Mouse (Mus musculus): ENCODE measurements around the gene Ablim2. TPM values are rescaled to one million over a fixed set of nuclear protein-coding genes. Genes with fewer than 3 reads are reported as not detected.

Ablim2 gene
- polyA plus RNA-seq, 1 experiment from 2014 or later = 1.3 TPM

DNA sequence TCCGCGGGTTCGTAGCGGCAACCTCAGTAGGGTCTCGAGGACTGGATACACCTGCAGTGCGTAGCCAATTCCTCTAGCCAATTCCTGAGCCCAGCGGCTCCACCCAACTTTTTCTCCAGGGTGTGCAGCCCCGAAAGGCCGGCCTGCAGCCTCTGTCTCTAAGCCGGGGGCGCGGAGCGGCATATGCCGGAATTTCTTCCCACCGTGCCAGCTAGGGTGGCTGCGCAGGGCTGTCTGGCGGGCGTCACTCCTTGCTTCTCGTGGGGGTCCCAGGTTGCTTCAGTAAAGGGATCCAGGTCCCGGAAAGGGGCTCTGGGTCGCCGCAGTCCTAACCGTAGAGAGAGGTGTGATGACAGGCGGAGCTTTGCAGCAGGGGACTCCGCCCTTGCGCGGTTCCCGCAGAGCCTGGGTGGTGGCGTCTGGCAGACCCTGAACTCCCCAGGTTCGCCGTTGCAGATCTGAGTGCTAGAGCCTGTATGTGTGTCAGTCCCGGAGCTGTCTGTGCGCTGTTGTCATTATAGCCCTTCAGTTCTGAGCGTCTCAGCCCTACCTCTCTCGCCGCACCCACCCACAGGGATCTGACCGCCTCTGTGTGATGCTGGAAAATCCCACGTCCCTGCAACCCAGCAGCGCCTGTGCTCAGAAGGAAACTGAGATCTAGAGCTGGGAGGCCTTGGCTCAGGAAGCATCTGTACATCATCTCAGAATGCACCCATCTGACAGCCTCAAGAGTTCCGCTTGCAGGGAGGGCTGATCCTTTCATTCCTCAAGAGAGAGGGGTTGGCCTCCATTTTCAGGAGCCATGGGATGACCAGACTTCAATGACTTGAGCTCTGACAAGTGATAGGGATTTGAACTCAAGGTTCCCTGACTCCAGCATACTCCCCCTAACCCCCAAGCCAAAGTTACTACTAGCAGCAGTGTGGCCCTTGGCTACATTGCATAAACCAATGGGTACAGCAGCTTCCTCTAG is 687 bp downstream of the Ablim2 start:
- no peak overlapping the region for H3K27ac ChIP-seq
- H3K4me3 ChIP-seq (replicated peaks) = peak overlapping the region; percentile 56
- WGBS = 1% methylated on average over 40 of the region's 40 CpGs
- H3K9me3 ChIP-seq = no peaks in the 10 kb centered on the region
- peaks cover 15% of the 10 kb centered on the region for H3K4me1 ChIP-seq
- peak; percentile 4; the same call in 1 of the 2 replicates for ATAC-seq (ENCODE audit: low FRiP score)
- no peaks in the 10 kb centered on the region for H3K36me3 ChIP-seq (replicated peaks)
- H3K4me2 ChIP-seq = peak overlapping the region; percentile 96
- peak overlapping the region; percentile 50 for H3K9ac ChIP-seq
- H3K27me3 ChIP-seq = peaks cover 63% of the 10 kb centered on the region

DNA sequence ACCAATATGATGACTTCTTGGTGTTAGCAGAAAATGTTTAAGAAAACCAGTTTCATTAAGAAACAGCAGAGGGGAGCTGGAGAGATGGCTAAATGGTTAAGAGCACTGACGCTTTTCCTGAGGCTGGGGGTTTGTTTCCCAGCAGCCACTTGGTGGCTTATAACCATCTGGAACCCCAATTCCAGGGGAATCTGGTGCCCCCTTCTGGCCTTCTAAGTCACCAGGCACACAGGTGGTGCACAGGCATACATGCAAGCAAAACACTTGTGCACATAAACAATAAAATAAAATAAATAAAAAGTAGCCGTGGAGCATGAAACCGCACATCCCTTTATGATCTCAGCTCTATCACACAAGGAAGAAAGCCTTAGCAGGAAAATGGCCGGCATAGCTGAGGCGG is 3.6 kb downstream of the Ablim2 start:
- no peak overlapping the region for H3K27ac ChIP-seq
- H3K9me3 ChIP-seq = no peaks in the 10 kb centered on the region
- H3K27me3 ChIP-seq = peaks cover 55% of the 10 kb centered on the region
- no peaks in the 10 kb centered on the region for H3K36me3 ChIP-seq (replicated peaks)
- no peak overlapping the region for H3K4me2 ChIP-seq
- H3K4me1 ChIP-seq = peaks cover 15% of the 10 kb centered on the region
- H3K4me3 ChIP-seq (replicated peaks) = no peak overlapping the region
- no peak overlapping the region for H3K9ac ChIP-seq
- ATAC-seq (ENCODE audit: low FRiP score) = no peak
- WGBS = 73% methylated on average over 5 of the region's 5 CpGs

DNA sequence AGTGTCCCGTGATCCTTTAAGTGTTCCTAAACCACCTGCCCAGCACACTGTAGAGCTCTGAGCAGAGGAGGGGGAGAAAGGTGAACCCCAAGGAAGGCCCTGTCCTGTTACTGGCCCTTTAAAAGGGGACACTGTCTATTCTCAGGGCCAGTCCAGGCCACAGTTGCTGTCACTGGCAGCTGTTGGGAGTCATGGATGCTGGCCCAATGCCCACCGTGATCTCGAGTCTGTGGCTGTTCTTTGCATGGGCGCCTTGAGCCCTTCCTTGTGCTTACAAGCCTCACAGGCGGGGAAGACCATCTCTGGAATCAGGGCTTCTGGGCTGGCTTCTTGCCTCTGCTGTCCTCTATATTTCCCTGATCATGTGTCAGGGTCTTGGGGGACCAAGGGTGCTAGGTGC is 4.7 kb downstream of the Ablim2 start:
- WGBS = 81% methylated on average over 5 of the region's 5 CpGs
- Histone ChIP-seq H3K9ac (no peak overlapping the region), H3K27ac (no peak overlapping the region), H3K4me2 (no peak overlapping the region), H3K27me3 (peaks cover 46% of the 10 kb centered on the region), H3K4me1 (peaks cover 9% of the 10 kb centered on the region), H3K36me3 (replicated peaks) (no peaks in the 10 kb centered on the region), H3K9me3 (no peaks in the 10 kb centered on the region), H3K4me3 (replicated peaks) (no peak overlapping the region)
- no peak for ATAC-seq (ENCODE audit: low FRiP score)

DNA sequence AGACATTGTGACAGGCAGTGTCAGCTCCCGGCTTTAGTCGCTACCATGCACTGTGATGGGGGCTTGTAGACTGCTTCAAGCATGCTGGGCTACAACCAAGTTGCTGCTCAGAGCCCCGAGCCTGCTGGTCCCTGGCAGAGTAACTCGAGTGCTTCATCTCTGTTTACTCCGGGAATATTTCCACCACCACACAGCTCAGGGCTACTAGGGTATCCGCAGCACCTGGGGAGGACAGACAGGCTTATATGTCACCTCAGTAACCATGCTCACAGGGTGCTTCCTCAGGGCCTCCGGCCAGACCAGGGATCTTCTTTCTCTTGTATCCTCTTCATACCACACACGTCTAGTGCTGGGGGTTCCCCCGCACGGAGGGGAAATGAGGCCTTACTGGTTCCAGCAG is 5.2 kb downstream of the Ablim2 start:
- Histone ChIP-seq H3K4me3 (replicated peaks) (no peak overlapping the region), H3K9ac (no peak overlapping the region), H3K27ac (no peak overlapping the region), H3K36me3 (replicated peaks) (no peaks in the 10 kb centered on the region), H3K27me3 (peaks cover 45% of the 10 kb centered on the region), H3K4me1 (peaks cover 8% of the 10 kb centered on the region), H3K4me2 (no peak overlapping the region), H3K9me3 (no peaks in the 10 kb centered on the region)
- WGBS = 81% methylated on average over 10 of the region's 10 CpGs
- ATAC-seq (ENCODE audit: low FRiP score) = no peak

DNA sequence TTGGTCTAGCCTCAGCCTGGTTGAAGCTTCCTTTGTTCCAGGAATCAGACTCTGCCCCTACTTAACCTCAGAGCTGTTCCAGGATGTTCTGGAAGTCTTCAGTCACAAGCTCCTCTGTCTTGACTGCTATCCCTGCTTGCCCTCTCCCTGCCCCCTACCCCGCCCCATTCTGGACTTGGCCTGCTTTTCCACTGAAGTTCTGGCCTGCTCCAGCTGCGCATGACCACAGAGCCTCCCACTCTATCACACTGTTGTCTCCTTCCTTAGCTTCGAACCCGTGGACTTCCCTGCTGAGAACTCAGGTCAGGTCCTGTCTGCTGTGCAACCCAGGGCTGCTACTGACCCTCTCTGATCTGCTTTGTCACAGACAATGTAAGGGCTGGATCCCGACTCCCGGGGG is 8.2 kb downstream of the Ablim2 start:
- H3K4me2 ChIP-seq = no peak overlapping the region
- WGBS = 83% methylated on average over 6 of the region's 6 CpGs

DNA sequence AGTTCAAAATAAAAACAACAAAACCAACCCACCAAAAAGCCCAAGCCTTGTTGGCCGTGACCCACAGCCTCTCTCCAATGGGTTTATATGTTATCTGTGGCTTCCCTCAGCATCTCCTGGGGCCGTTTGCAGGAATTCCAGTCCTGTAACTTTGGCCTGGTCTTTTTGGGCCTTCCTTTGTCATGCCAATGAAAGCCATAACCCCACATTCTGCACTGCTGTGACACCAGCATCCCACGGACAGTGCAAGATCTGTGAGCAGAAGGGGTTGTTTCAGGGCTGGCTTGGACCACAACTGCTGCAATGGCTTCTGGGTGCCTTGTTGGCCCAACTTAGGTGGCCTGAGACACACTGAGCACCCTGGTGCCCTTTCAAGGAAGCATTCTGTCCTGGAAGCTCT is 10.8 kb downstream of the Ablim2 start:
- H3K36me3 ChIP-seq (replicated peaks) = no peaks in the 10 kb centered on the region
- no peaks in the 10 kb centered on the region for H3K9me3 ChIP-seq
- 70% methylated on average over 3 of the region's 3 CpGs for WGBS
- no peaks in the 10 kb centered on the region for H3K4me1 ChIP-seq
- no peak for ATAC-seq (ENCODE audit: low FRiP score)
- H3K27me3 ChIP-seq = peaks cover 3% of the 10 kb centered on the region; the same call in 1 of the 2 replicates
- H3K27ac ChIP-seq = no peak overlapping the region
- H3K9ac ChIP-seq = no peak overlapping the region
- no peak overlapping the region for H3K4me2 ChIP-seq
- no peak overlapping the region for H3K4me3 ChIP-seq (replicated peaks)

More for the DNA sequence above, 8.2 kb downstream of the Ablim2 start:
- no peak for ATAC-seq (ENCODE audit: low FRiP score)
- H3K36me3 ChIP-seq (replicated peaks) = no peaks in the 10 kb centered on the region
- H3K4me1 ChIP-seq = no peaks in the 10 kb centered on the region
- no peak overlapping the region for H3K27ac ChIP-seq
- no peak overlapping the region for H3K9ac ChIP-seq
- no peaks in the 10 kb centered on the region for H3K9me3 ChIP-seq
- no peak overlapping the region for H3K4me3 ChIP-seq (replicated peaks)
- peaks cover 18% of the 10 kb centered on the region; the same call in 1 of the 2 replicates for H3K27me3 ChIP-seq

DNA sequence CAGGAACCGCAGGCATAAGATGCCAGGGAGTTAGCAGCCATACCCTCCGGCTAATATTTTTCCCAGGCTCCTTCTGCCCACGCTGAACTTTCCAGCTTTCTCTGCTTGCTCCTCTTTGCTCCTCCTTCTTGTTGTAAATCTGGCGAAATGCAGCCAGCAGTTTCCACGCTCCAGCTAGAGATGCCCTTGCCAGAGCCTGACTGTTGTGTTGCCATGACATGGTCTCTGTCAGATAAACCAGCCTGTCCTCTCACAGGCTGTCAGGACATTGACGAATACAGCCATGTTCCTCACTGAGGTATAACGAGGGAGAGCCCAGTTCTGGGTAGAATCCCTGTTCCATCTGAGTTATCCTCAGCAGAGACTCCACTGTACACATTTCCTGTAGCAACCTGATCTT is 11.3 kb downstream of the Ablim2 start:
- Histone ChIP-seq H3K9me3 (no peaks in the 10 kb centered on the region), H3K27me3 (peaks cover 3% of the 10 kb centered on the region; the same call in 1 of the 2 replicates), H3K4me2 (no peak overlapping the region), H3K36me3 (replicated peaks) (no peaks in the 10 kb centered on the region), H3K4me1 (peaks cover 4% of the 10 kb centered on the region), H3K4me3 (replicated peaks) (no peak overlapping the region), H3K27ac (no peak overlapping the region), H3K9ac (no peak overlapping the region)
- ATAC-seq (ENCODE audit: low FRiP score) = no peak
- WGBS = 89% methylated on average over 7 of the region's 7 CpGs

DNA sequence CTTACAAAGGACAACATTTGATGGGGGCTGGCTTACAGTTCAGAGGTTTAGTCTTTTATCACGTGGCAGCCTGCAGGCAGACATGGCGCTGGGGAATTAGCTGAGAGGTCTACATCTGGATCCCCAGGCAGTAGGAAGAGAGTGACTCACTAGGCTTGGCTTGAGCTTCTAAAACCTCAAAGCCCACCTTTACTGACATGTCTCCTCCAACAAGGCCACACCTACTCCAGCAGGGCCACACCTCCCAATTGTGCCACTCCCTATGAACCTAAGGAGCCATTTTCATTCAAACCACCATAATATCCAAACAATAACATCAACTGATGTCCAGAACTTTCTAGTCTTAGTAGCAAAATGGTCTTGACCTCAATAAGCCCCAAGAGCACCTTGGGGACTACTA is 12.6 kb downstream of the Ablim2 start:
- no peak for ATAC-seq (ENCODE audit: low FRiP score)
- no peak overlapping the region for H3K4me2 ChIP-seq
- no peak overlapping the region for H3K4me3 ChIP-seq (replicated peaks)
- no peaks in the 10 kb centered on the region for H3K9me3 ChIP-seq
- no peaks in the 10 kb centered on the region for H3K36me3 ChIP-seq (replicated peaks)
- WGBS = 81% methylated on average over 2 of the region's 2 CpGs
- H3K4me1 ChIP-seq = peaks cover 9% of the 10 kb centered on the region
- H3K27ac ChIP-seq = no peak overlapping the region
- peaks cover 3% of the 10 kb centered on the region; the same call in 1 of the 2 replicates for H3K27me3 ChIP-seq
- no peak overlapping the region for H3K9ac ChIP-seq

DNA sequence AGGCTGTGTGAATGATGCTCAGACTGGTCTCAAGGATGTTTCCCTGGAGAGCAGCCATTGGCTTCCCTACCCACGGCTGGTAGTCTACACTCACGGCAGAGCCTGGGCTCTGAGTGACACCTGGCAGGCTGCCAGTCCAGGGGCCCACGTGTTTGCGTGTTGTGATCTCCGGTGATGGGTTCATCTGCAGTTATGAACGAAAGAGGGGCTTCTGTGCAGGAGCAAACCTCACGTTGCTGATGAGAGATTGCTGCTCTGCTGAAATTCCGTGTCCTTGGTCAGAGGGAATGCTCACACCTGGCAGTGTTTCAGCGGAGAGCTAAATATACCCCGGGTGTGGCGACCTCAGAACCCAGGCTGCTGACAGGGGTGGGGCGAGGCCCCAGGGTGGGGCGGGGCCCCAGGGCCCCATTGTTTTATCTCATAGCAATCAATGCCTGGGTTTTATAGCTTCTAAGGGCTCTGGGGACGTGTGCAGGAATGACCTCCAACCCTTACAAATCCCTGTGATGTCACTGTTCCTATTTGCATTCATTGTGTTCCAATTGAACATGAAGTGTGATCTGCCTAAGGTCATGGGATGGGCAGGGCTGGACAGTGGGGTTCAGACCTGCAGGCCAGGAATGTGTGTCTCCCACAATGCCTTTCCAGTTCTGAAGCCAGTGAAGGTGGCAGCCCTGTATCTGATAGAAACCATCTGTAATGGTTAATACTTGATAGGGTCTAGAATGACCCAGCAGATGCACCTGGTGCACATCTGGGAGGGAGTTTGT is 13.4 kb downstream of the Ablim2 start:
- Histone ChIP-seq H3K9me3 (no peaks in the 10 kb centered on the region), H3K4me1 (peaks cover 9% of the 10 kb centered on the region), H3K27ac (no peak overlapping the region), H3K4me2 (no peak overlapping the region), H3K36me3 (replicated peaks) (no peaks in the 10 kb centered on the region), H3K27me3 (peaks cover 3% of the 10 kb centered on the region; the same call in 1 of the 2 replicates), H3K4me3 (replicated peaks) (no peak overlapping the region), H3K9ac (no peak overlapping the region)
- 73% methylated on average over 14 of the region's 14 CpGs for WGBS
- ATAC-seq (ENCODE audit: low FRiP score) = no peak

DNA sequence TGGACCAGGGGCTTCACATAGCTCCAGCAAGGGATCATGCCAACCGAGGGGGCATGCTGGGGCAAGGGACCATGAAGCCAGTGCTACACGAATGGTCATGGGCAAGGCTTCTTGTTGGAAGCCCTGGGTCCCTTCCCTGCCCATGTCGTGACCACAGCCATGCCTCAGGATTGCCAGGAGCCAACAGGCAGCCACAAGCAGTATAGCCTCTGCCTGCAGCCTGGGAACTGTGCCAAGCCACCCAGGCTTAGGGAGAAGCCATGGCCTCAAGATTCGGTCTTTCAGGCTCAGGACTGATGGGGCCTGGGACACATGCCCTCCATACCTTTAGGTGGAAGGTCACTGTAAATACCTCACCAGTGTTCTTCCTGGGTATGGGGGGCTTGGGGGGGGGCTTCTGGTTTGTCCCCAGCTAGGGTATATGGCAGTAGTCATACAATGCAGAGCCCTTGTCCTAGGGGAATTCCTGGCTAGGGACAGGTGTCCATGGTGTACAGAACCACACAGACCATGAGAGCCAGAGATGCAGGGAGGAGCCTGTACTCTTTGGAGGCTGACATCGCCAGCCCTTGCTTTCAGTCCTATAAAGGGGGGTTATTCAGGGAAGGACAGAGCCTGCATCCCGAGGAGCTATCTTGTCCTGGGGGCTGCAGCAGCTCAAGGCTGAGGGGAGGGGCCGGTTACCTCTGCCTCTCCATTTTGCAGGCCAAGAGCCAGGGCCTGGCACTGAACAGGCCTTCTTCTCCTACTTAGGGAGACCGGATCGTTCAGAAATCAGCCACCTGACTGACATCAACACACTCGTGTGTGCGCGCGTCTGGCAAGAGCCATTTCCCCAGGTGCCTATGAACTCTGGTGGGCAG is 15.8 kb downstream of the Ablim2 start:
- Histone ChIP-seq H3K9ac (no peak overlapping the region), H3K4me3 (replicated peaks) (no peak overlapping the region), H3K9me3 (no peaks in the 10 kb centered on the region), H3K4me2 (no peak overlapping the region), H3K27ac (no peak overlapping the region), H3K36me3 (replicated peaks) (no peaks in the 10 kb centered on the region), H3K27me3 (no peaks in the 10 kb centered on the region), H3K4me1 (peaks cover 9% of the 10 kb centered on the region)
- WGBS = 76% methylated on average over 13 of the region's 13 CpGs
- ATAC-seq (ENCODE audit: low FRiP score) = no peak

DNA sequence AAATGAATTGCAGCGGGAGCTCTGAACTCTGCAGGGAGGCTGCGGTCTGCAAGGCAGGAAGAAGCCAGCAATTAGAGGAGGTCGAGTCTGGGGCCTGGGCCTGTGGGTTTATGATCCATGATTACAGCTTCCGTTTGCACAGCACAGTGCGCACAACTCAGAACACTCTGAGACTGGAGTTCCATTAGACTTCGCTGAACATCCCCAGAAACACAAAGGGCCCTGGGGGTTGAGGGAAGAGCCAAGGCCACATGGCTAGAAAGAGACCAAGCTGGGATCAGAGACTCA is 16.4 kb downstream of the Ablim2 start:
- Histone ChIP-seq H3K9me3 (no peaks in the 10 kb centered on the region), H3K4me3 (replicated peaks) (no peak overlapping the region), H3K36me3 (replicated peaks) (no peaks in the 10 kb centered on the region), H3K4me1 (peaks cover 9% of the 10 kb centered on the region), H3K27ac (no peak overlapping the region), H3K4me2 (no peak overlapping the region), H3K9ac (no peak overlapping the region), H3K27me3 (no peaks in the 10 kb centered on the region)
- ATAC-seq (ENCODE audit: low FRiP score) = no peak
- WGBS = 66% methylated on average over 6 of the region's 6 CpGs

DNA sequence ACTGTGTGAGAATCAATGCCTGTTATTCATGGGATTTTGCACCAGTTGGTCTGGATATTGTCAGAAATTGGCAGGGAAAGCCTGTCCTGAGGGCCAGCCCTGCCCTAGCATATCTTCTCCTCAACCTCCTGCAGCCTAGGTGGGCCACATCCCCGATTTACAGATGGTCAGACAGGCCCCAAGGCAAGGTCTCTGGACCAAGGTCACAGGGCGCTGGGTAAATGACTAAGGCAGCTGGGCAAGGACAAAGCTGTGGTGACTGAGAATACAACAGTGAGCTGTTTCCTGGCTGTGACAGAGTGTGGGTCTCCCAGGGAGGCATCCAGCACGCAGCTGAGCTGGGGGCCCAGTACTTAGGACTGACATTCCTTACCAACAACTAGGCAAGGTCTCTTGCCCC is 23.4 kb downstream of the Ablim2 start:
- Histone ChIP-seq H3K27me3 (no peaks in the 10 kb centered on the region), H3K4me3 (replicated peaks) (no peak overlapping the region), H3K27ac (no peak overlapping the region), H3K36me3 (replicated peaks) (no peaks in the 10 kb centered on the region), H3K4me1 (no peaks in the 10 kb centered on the region), H3K9ac (no peak overlapping the region), H3K4me2 (no peak overlapping the region), H3K9me3 (no peaks in the 10 kb centered on the region)
- 85% methylated on average over 3 of the region's 3 CpGs for WGBS
- no peak for ATAC-seq (ENCODE audit: low FRiP score)

All from forebrain, embryonic 12.5 days (tissue).